Mouse (Mus musculus) neural tube, embryonic 15.5 days (tissue): ENCODE data around the gene Ttf1. TPM values are rescaled to one million over a fixed set of nuclear protein-coding genes. Genes with fewer than 3 reads are reported as not detected.

ENCODE experiments used
- ATAC-seq: fragments of 200-750 bp; cut with Nextera tagmentation; 2 replicates; pipeline ENCODE4 v1.8.0; 2017; ENCODE audit warnings: mild to moderate bottlenecking, moderate TSS enrichment, moderate library complexity; ENCODE audit not compliant: low FRiP score
- H3K27ac ChIP-seq: fragments of 300-500 bp; sonication (generic); replicated peaks from 2 replicates; pipeline ENCODE4 v1.5.1; 2015; ENCODE audit warnings: mild to moderate bottlenecking, inconsistent platforms
- H3K27me3 ChIP-seq: fragments of 300-500 bp; sonication (generic); replicated peaks from 2 replicates; pipeline ENCODE4 v1.6.1; 2015; ENCODE audit warnings: inconsistent platforms
- H3K36me3 ChIP-seq: fragments of 300-500 bp; sonication (generic); 2 replicates; pipeline ENCODE4 v1.6.1; 2015; ENCODE audit warnings: inconsistent platforms
- H3K4me1 ChIP-seq: fragments of 300-500 bp; sonication (generic); 2 replicates; pipeline ENCODE4 v1.6.1; 2015; ENCODE audit warnings: inconsistent platforms
- H3K4me2 ChIP-seq: fragments of 300-500 bp; sonication (generic); 2 replicates; pipeline ENCODE4 v1.6.1; 2015; ENCODE audit warnings: inconsistent platforms, mild to moderate bottlenecking, moderate library complexity
- H3K4me3 ChIP-seq: fragments of 300-500 bp; sonication (generic); replicated peaks from 2 replicates; pipeline ENCODE4 v1.5.1; 2015; ENCODE audit warnings: mild to moderate bottlenecking, inconsistent platforms
- H3K9ac ChIP-seq: fragments of 300-500 bp; sonication (generic); replicated peaks from 2 replicates; pipeline ENCODE4 v1.6.1; 2015; ENCODE audit warnings: mild to moderate bottlenecking, inconsistent platforms
- H3K9me3 ChIP-seq: fragments of 300-500 bp; sonication (generic); replicated peaks from 2 replicates; pipeline ENCODE4 v1.6.1; 2016; ENCODE audit warnings: inconsistent platforms
- WGBS: fragments of 180-500 bp; shearing (Covaris S2); methylation state at CpG from one replicate; pipeline ENCODE4 v1.1.7; 2015; ENCODE audit warnings: mixed read lengths; 5-methylcytosine and 5-hydroxymethylcytosine counted together
- polyA plus RNA-seq: library from polyadenylated mRNA; unstranded; fragments of >200 nt; fragmentation: Nextera tagmentation; extraction: Ambion mirVana; gene quantifications from 2 replicates; pipeline ENCODE4 v1.2.1, GENCODE M21; 2015

The Ttf1 gene
- polyA plus RNA-seq, result 5.7 and 8.0 TPM in 2 replicates

- under 1% methylated on average over 41 of the region's 41 CpGs for WGBS
- Histone ChIP-seq H3K4me2 (peak within 1 kb of the TSS; percentile 84), H3K4me3 (peak within 1 kb of the TSS; percentile 84), H3K27ac (peak within 1 kb of the TSS; percentile 88), H3K36me3 (no peaks in the 10 kb centered on the region), H3K4me1 (peaks cover 14% of the 10 kb centered on the region), H3K27me3 (peaks cover 28% of the 10 kb centered on the region), H3K9me3 (no peaks in the 10 kb centered on the region), H3K9ac (peak within 1 kb of the TSS; percentile 64)
- ATAC-seq, result peak; percentile 97
Observed at GRCm38 (mm10) chr2:29060135-29060597, at the start of gene Ttf1. Gene Ttf1 (plus strand): TSS chr2:29060262.

- no peak overlapping the region for H3K4me2 ChIP-seq
- no peak overlapping the region for H3K9ac ChIP-seq
- 76% methylated on average over 5 of the region's 5 CpGs for WGBS
- ATAC-seq, result no peak
- peaks cover 20% of the 10 kb centered on the region for H3K4me1 ChIP-seq
- 0 out of 2 replicates have a peak overlapping the region, but pooled peaks have one; percentile 45 for H3K27ac ChIP-seq
- H3K9me3 ChIP-seq, result no peaks in the 10 kb centered on the region
- H3K27me3 ChIP-seq, result peaks cover 30% of the 10 kb centered on the region
- no peaks in the 10 kb centered on the region for H3K36me3 ChIP-seq
- H3K4me3 ChIP-seq, result no peak overlapping the region
Observed at GRCm38 (mm10) chr2:29012523-29012922, 47.5 kb upstream of the Ttf1 start.

- Histone ChIP-seq H3K4me2 (peak overlapping the region; percentile 42), H3K27me3 (peaks cover 7% of the 10 kb centered on the region; the same call in 1 of the 2 replicates), H3K4me3 (no peak overlapping the region), H3K36me3 (no peaks in the 10 kb centered on the region), H3K4me1 (peaks cover 27% of the 10 kb centered on the region), H3K9me3 (no peaks in the 10 kb centered on the region), H3K27ac (peak overlapping the region; percentile 79), H3K9ac (peak overlapping the region; percentile 24; the same call in 1 of the 2 replicates)
- 39% methylated on average over 27 of the region's 27 CpGs for WGBS
- ATAC-seq, result peak; percentile 49; the same call in 1 of the 2 replicates
Observed at GRCm38 (mm10) chr2:29016599-29017587, 43.2 kb upstream of the Ttf1 start.

GRCm38 (mm10) chr2:29018680-29019079 is 41.4 kb upstream of the Ttf1 start:
- Histone ChIP-seq H3K36me3 (no peaks in the 10 kb centered on the region), H3K4me3 (no peak overlapping the region), H3K27me3 (peaks cover 13% of the 10 kb centered on the region; the same call in 1 of the 2 replicates), H3K9ac (no peak overlapping the region), H3K27ac (no peak overlapping the region), H3K4me1 (peaks cover 28% of the 10 kb centered on the region), H3K9me3 (no peaks in the 10 kb centered on the region), H3K4me2 (no peak overlapping the region)
- WGBS, result 44% methylated on average over 5 of the region's 5 CpGs
- ATAC-seq, result no peak

GRCm38 (mm10) chr2:29021025-29021424 is 39.0 kb upstream of the Ttf1 start:
- WGBS, result 15% methylated on average over 17 of the region's 17 CpGs
- peaks cover 26% of the 10 kb centered on the region for H3K4me1 ChIP-seq
- H3K4me2 ChIP-seq, result peak overlapping the region; percentile 28
- H3K9me3 ChIP-seq, result no peaks in the 10 kb centered on the region
- H3K27me3 ChIP-seq, result peaks cover 8% of the 10 kb centered on the region
- peak; percentile 45; the same call in 1 of the 2 replicates for ATAC-seq
- H3K36me3 ChIP-seq, result no peaks in the 10 kb centered on the region
- H3K27ac ChIP-seq, result peak overlapping the region; percentile 68
- H3K9ac ChIP-seq, result no peak overlapping the region
- no peak overlapping the region for H3K4me3 ChIP-seq

- no peak for ATAC-seq
- Histone ChIP-seq H3K9ac (no peak overlapping the region), H3K27me3 (peaks cover 8% of the 10 kb centered on the region), H3K4me2 (no peak overlapping the region), H3K9me3 (no peaks in the 10 kb centered on the region), H3K36me3 (no peaks in the 10 kb centered on the region), H3K27ac (0 out of 2 replicates have a peak overlapping the region, but pooled peaks have one; percentile 5), H3K4me3 (no peak overlapping the region), H3K4me1 (peaks cover 11% of the 10 kb centered on the region; the same call in 1 of the 2 replicates)
- 93% methylated on average over 7 of the region's 7 CpGs for WGBS
Observed at GRCm38 (mm10) chr2:29023001-29023400, 37.1 kb upstream of the Ttf1 start.

GRCm38 (mm10) chr2:29025284-29025683 is 34.8 kb upstream of the Ttf1 start:
- no peak overlapping the region for H3K27ac ChIP-seq
- no peak overlapping the region for H3K4me2 ChIP-seq
- H3K9ac ChIP-seq, result no peak overlapping the region
- H3K27me3 ChIP-seq, result peaks cover 12% of the 10 kb centered on the region
- peaks cover 16% of the 10 kb centered on the region for H3K4me1 ChIP-seq
- 78% methylated on average over 5 of the region's 5 CpGs for WGBS
- H3K9me3 ChIP-seq, result no peaks in the 10 kb centered on the region
- no peaks in the 10 kb centered on the region for H3K36me3 ChIP-seq
- ATAC-seq, result no peak
- no peak overlapping the region for H3K4me3 ChIP-seq

GRCm38 (mm10) chr2:29030048-29030734 is 29.9 kb upstream of the Ttf1 start:
- 25% methylated on average over 20 of the region's 20 CpGs for WGBS
- Histone ChIP-seq H3K9me3 (no peaks in the 10 kb centered on the region), H3K4me2 (peak overlapping the region; percentile 42), H3K27ac (peak overlapping the region; percentile 33), H3K4me1 (peaks cover 9% of the 10 kb centered on the region), H3K36me3 (no peaks in the 10 kb centered on the region), H3K9ac (no peak overlapping the region), H3K4me3 (no peak overlapping the region), H3K27me3 (peaks cover 12% of the 10 kb centered on the region)
- peak; percentile 45; the same call in 1 of the 2 replicates for ATAC-seq

- H3K4me2 ChIP-seq, result no peak overlapping the region
- 92% methylated on average over 4 of the region's 4 CpGs for WGBS
- no peak for ATAC-seq
Observed at GRCm38 (mm10) chr2:29031951-29032350, 28.1 kb upstream of the Ttf1 start.

GRCm38 (mm10) chr2:29034542-29035475 is 25.3 kb upstream of the Ttf1 start:
- Histone ChIP-seq H3K27ac (no peak overlapping the region), H3K9me3 (no peaks in the 10 kb centered on the region), H3K4me3 (no peak overlapping the region), H3K27me3 (peaks cover 23% of the 10 kb centered on the region), H3K4me1 (peaks cover 8% of the 10 kb centered on the region), H3K36me3 (no peaks in the 10 kb centered on the region), H3K4me2 (no peak overlapping the region), H3K9ac (no peak overlapping the region)
- ATAC-seq, result no peak
- WGBS, result 51% methylated on average over 20 of the region's 20 CpGs

More at GRCm38 (mm10) chr2:29031951-29032350, 28.1 kb upstream of the Ttf1 start:
- H3K36me3 ChIP-seq, result no peaks in the 10 kb centered on the region
- H3K27me3 ChIP-seq, result peaks cover 20% of the 10 kb centered on the region
- no peak overlapping the region for H3K4me3 ChIP-seq
- no peak overlapping the region for H3K9ac ChIP-seq
- H3K4me1 ChIP-seq, result peaks cover 9% of the 10 kb centered on the region
- no peaks in the 10 kb centered on the region for H3K9me3 ChIP-seq
- H3K27ac ChIP-seq, result no peak overlapping the region
